Mouse (Mus musculus) liver, postnatal 0 days (tissue): Measurements from ENCODE around the gene Arl3.

ENCODE experiments used
- CTCF ChIP-seq: sonication (generic); IDR thresholded peaks from 2 replicates; pipeline ENCODE4 v1.5.1; 2016; ENCODE audit warnings: antibody characterized with exemption, low read depth
- EP300 ChIP-seq: IDR thresholded peaks from 2 replicates; pipeline ENCODE4 v1.6.1; 2016; ENCODE audit warnings: antibody characterized with exemption, low read depth, mild to moderate bottlenecking

DNA sequence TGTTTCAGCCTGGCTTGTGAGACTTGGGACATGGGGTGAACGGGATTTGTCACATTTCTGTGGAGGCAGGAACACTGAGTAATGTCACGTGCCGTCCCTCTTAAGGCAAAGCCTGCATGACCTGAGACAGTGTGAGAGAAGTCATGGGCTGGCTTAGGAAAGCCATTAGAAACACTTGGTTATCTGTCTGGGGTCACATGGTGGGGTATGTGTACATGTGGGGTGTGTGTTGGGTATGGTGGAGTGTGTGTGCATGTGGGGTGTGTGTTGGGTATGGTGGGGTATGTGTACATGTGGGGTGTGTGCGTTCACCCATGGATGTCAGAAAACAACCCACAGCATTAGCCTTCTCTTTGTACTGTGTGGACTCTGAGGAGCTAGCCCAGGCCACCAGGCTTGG, 22.6 kb downstream of the Arl3 start:
- no peak for TF ChIP-seq CTCF
- no peak for TF ChIP-seq EP300
